Mouse (Mus musculus) ES-Bruce4 (cell line): Measurements from ENCODE around the gene Flt3l. TPM values are rescaled to one million over a fixed set of nuclear protein-coding genes. Genes with fewer than 3 reads are reported as not detected.

ENCODE experiments used
- H3K27ac ChIP-seq: 2 replicates; pipeline ENCODE4 v1.5.1; 2012; ENCODE audit warnings: low read length, inconsistent platforms; ENCODE audit not compliant: insufficient read depth
- H3K27me3 ChIP-seq: 2 replicates; pipeline ENCODE4 v1.6.1; 2012; ENCODE audit warnings: mild to moderate bottlenecking, low read length, inconsistent platforms; ENCODE audit not compliant: control insufficient read depth, poor library complexity, insufficient read depth, severe bottlenecking
- H3K36me3 ChIP-seq: 2 replicates; pipeline ENCODE4 v1.6.1; 2012; ENCODE audit warnings: inconsistent platforms, mild to moderate bottlenecking, low read length, moderate library complexity; ENCODE audit not compliant: control insufficient read depth, poor library complexity, insufficient read depth, severe bottlenecking
- H3K4me1 ChIP-seq: one replicate; pipeline ENCODE4 v1.8.1; 2011; ENCODE audit warnings: low read length; ENCODE audit not compliant: control insufficient read depth, insufficient read depth
- H3K4me3 ChIP-seq: 2 replicates; pipeline ENCODE4 v1.5.1; 2011; ENCODE audit warnings: low read depth, mild to moderate bottlenecking, low read length
- H3K9ac ChIP-seq: 2 replicates; pipeline ENCODE4 v1.6.1; 2012; ENCODE audit warnings: low read depth, mild to moderate bottlenecking, inconsistent platforms; ENCODE audit not compliant: poor library complexity, severe bottlenecking
- H3K9me3 ChIP-seq: replicated peaks from 2 replicates; pipeline ENCODE4 v1.6.1; 2012; ENCODE audit warnings: mild to moderate bottlenecking, low read length, inconsistent platforms; ENCODE audit not compliant: control insufficient read depth, poor library complexity, insufficient read depth, severe bottlenecking
- CTCF ChIP-seq: IDR thresholded peaks from one replicate; pipeline ENCODE4 v1.8.1; 2011; ENCODE audit warnings: low read depth, low read length
- EP300 ChIP-seq: IDR thresholded peaks from 2 replicates; pipeline ENCODE4 v1.6.1; 2011; ENCODE audit warnings: low read depth, low read length; ENCODE audit not compliant: insufficient read depth
- POLR2A ChIP-seq: IDR thresholded peaks from one replicate; pipeline ENCODE4 v1.8.1; 2011; ENCODE audit warnings: low read length; ENCODE audit not compliant: insufficient read depth
- polyA plus RNA-seq: library from polyadenylated mRNA; stranded (reverse); fragments of >200 nt; gene quantifications from 2 replicates; pipeline ENCODE4 v1.2.4, GENCODE M21; 2011; ENCODE audit warnings: low read depth; ENCODE audit not compliant: missing spikeins, insufficient read depth, insufficient read length

Gene Flt3l
- polyA plus RNA-seq, 1 experiment, result 3.0 TPM

- H3K9ac ChIP-seq, result no peak overlapping the region
- TF ChIP-seq POLR2A (no peak), EP300 (no peak), CTCF (no peak)
- no peaks in the 10 kb centered on the region for H3K36me3 ChIP-seq
- H3K9me3 ChIP-seq, result no peaks in the 10 kb centered on the region
- no peak overlapping the region for H3K27ac ChIP-seq
- peaks cover 1% of the 10 kb centered on the region; the same call in 1 of the 2 replicates for H3K27me3 ChIP-seq
- no peaks in the 10 kb centered on the region for H3K4me1 ChIP-seq
- peak overlapping the region; percentile 29; the same call in 1 of the 2 replicates for H3K4me3 ChIP-seq
These were observed 26.3 kb upstream of the Flt3l start for GRCm38 (mm10) chr7:45162551-45162950.

- no peak overlapping the region for H3K27ac ChIP-seq
- H3K9me3 ChIP-seq, result no peaks in the 10 kb centered on the region
- H3K9ac ChIP-seq, result no peak overlapping the region
- H3K36me3 ChIP-seq, result no peaks in the 10 kb centered on the region
- TF ChIP-seq CTCF (peak; percentile 94), EP300 (no peak)
- peaks cover 1% of the 10 kb centered on the region; the same call in 1 of the 2 replicates for H3K27me3 ChIP-seq
- H3K4me1 ChIP-seq, result no peaks in the 10 kb centered on the region
- peak overlapping the region; percentile 38 for H3K4me3 ChIP-seq
These were observed 25.6 kb upstream of the Flt3l start for GRCm38 (mm10) chr7:45161612-45162473.

- Histone ChIP-seq H3K27ac (no peak overlapping the region), H3K4me3 (no peak overlapping the region), H3K4me1 (no peaks in the 10 kb centered on the region), H3K27me3 (peaks cover 1% of the 10 kb centered on the region; the same call in 1 of the 2 replicates), H3K9ac (no peak overlapping the region), H3K9me3 (no peaks in the 10 kb centered on the region), H3K36me3 (no peaks in the 10 kb centered on the region)
- TF ChIP-seq EP300 (no peak), POLR2A (no peak), CTCF (no peak)
These were observed 24.6 kb upstream of the Flt3l start for GRCm38 (mm10) chr7:45160866-45161265.

GRCm38 (mm10) chr7:45160316-45160800 lies 24.1 kb upstream of the Flt3l start:
- H3K9ac ChIP-seq, result no peak overlapping the region
- no peak overlapping the region for H3K4me3 ChIP-seq
- no peaks in the 10 kb centered on the region for H3K36me3 ChIP-seq
- H3K9me3 ChIP-seq, result no peaks in the 10 kb centered on the region
- H3K4me1 ChIP-seq, result no peaks in the 10 kb centered on the region
- TF ChIP-seq POLR2A (no peak), EP300 (no peak), CTCF (no peak)
- peaks cover 1% of the 10 kb centered on the region; the same call in 1 of the 2 replicates for H3K27me3 ChIP-seq
- H3K27ac ChIP-seq, result no peak overlapping the region

GRCm38 (mm10) chr7:45158991-45159390 lies 22.8 kb upstream of the Flt3l start:
- TF ChIP-seq EP300 (no peak), CTCF (no peak), POLR2A (no peak)
- Histone ChIP-seq H3K27ac (no peak overlapping the region), H3K4me1 (no peaks in the 10 kb centered on the region), H3K9me3 (no peaks in the 10 kb centered on the region), H3K9ac (no peak overlapping the region), H3K27me3 (peaks cover 1% of the 10 kb centered on the region; the same call in 1 of the 2 replicates), H3K4me3 (no peak overlapping the region), H3K36me3 (no peaks in the 10 kb centered on the region)

DNA sequence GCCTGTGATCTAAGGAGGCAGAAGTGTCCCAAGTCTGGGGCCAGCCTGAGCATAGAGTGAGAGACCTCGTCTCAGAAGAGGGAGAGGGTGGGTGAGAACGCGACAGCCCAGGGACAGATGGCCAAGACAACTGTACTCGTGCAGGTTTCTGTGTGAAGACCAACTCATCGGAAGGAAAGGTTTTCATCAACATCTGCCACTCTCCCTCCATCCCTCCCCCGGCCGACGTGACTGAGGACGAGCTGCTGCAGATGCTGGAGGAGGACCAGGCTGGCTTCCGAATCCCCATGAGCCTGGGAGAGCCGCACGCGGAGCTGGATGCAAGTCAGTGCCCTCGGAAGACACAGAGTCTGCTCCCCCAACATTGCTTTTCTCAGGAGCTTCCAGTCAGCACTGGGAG lies 21.2 kb upstream of the Flt3l start:
- H3K4me3 ChIP-seq, result no peak overlapping the region
- H3K27me3 ChIP-seq, result no peaks in the 10 kb centered on the region
- H3K27ac ChIP-seq, result no peak overlapping the region
- TF ChIP-seq EP300, result no peak
- no peak for TF ChIP-seq CTCF
- no peak for TF ChIP-seq POLR2A
- H3K9me3 ChIP-seq, result no peaks in the 10 kb centered on the region
- no peaks in the 10 kb centered on the region for H3K36me3 ChIP-seq
- H3K9ac ChIP-seq, result no peak overlapping the region
- no peaks in the 10 kb centered on the region for H3K4me1 ChIP-seq
